Mouse (Mus musculus): ENCODE measurements around the gene Zfp507. TPM values are rescaled to one million over a fixed set of nuclear protein-coding genes. Genes with fewer than 3 reads are reported as not detected.

Gene Zfp507
- polyA plus RNA-seq, 1 experiment from 2014 or later = 21.3 TPM

DNA sequence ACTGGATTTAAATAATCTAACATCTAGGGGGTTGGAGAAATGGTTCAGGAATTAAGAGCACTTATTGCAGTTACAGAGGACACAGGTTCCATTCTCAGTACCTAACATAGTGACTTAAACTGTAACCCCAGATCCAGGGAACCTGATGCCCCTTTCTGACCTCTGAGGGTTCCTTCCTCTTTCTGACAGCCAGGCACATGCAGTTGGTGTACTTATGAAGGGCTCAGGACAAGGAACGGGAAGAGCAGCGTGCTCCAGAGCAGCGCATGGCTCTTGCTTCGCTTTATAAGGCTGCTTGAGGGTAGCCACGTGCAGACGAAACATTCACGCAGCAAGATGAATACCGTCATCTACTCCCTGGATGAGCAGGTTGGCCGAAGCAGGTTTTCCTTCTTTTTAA is 51.9 kb downstream of the Zfp507 start:
- H3K4me3 ChIP-seq (ENCODE audit: low read depth, low read length) = no peak overlapping the region
- WGBS = 94% methylated on average over 9 of the region's 9 CpGs
- no peak for ATAC-seq (replicated peaks; ENCODE audit: low FRiP score)

DNA sequence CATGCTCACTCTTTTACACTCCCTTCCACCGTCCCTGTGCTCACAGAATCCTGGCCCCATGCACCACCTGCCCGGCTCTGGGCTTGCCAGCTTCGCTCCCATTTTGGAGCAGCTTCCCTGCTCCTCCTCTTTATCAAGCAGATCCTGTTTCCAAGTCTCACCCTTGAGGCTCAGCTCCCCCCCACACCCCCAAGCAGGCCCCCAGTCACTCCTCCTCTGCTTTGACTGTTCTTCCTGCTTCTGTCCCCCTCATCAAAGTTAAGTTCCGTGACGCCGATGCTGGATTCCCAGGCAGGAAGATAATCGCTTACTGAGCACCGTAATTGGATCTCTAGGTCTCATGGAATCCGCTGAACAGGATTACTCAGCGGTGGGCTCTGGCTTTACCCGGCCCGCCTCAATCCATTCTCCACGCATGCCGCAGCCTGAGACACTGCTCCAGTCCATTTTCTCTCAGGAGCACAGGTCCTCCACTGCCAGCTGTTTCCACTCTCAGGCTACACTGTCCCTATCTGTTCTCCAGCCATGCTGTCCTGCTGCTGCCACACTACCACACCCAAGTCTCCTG is 55.3 kb downstream of the Zfp507 start:
- WGBS = 57% methylated on average over 14 of the region's 14 CpGs
- Histone ChIP-seq H3K9ac (ENCODE audit: low read length) (no peak overlapping the region), H3K4me2 (ENCODE audit: low read depth, low read length, severe bottlenecking) (no peak overlapping the region), H3K4me3 (ENCODE audit: low read depth, low read length) (no peak overlapping the region), H3K36me3 (ENCODE audit: control insufficient read depth, insufficient read depth, low read length) (peaks cover 4% of the 10 kb centered on the region), H3K27me3 (ENCODE audit: control insufficient read depth, insufficient read depth, low read length) (peaks cover 2% of the 10 kb centered on the region; the same call in 1 of the 2 replicates), H3K27ac (ENCODE audit: low read depth, low read length) (no peak overlapping the region), H3K4me1 (replicated peaks; ENCODE audit: control insufficient read depth, insufficient read depth, low read length) (no peaks in the 10 kb centered on the region; the same call in 1 of the 2 replicates), H3K9me3 (ENCODE audit: control insufficient read depth, low read length) (no peaks in the 10 kb centered on the region)
- ATAC-seq (replicated peaks; ENCODE audit: low FRiP score) = no peak
- peak; percentile 57 for DNase-seq (ENCODE audit: low spot score)

More for the DNA sequence above, 51.9 kb downstream of the Zfp507 start:
- Histone ChIP-seq H3K27me3 (ENCODE audit: control insufficient read depth, insufficient read depth, low read length) (peaks cover 2% of the 10 kb centered on the region; the same call in 1 of the 2 replicates), H3K36me3 (ENCODE audit: control insufficient read depth, insufficient read depth, low read length) (peaks cover 4% of the 10 kb centered on the region), H3K27ac (ENCODE audit: low read depth, low read length) (no peak overlapping the region), H3K4me1 (replicated peaks; ENCODE audit: control insufficient read depth, insufficient read depth, low read length) (peaks cover 8% of the 10 kb centered on the region; the same call in 1 of the 2 replicates), H3K4me2 (ENCODE audit: low read depth, low read length, severe bottlenecking) (no peak overlapping the region), H3K9ac (ENCODE audit: low read length) (no peak overlapping the region), H3K9me3 (ENCODE audit: control insufficient read depth, low read length) (no peaks in the 10 kb centered on the region)
- no peak for DNase-seq (ENCODE audit: low spot score)

DNA sequence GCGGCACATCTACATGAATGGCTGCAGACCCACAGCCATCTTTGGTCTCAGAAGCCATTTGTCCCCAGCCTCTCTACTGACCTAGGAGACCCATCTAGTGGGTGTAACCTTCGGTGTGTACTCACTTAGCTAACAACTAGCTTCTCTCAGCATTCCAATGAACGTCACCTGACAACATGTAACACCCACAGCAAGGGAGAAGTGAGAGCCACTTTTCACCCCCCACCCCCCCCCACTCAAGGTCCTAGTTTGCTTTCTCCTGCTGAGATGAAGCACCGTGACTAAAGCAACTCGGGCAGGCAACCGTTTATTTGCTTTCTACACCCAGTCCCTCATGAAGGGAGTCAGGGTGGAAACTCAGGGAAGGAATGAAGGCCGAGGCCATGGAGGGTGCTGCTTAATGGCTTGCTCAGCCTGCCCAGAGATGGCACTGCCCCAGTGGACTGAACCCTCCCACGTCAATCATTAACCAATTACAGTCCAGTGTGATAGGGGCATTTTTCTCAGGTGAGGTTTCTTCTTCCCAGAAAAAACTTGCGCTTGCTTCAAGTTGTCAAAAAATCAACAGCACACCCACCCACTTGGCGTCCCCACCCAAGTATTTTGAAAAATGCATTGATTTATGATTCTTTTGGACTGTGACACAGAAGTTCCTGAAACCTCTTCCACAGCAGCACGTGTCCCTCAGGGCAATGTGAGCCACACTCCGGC is 56.0 kb downstream of the Zfp507 start:
- H3K36me3 ChIP-seq (ENCODE audit: control insufficient read depth, insufficient read depth, low read length) = peaks cover 4% of the 10 kb centered on the region
- H3K4me2 ChIP-seq (ENCODE audit: low read depth, low read length, severe bottlenecking) = no peak overlapping the region
- H3K9me3 ChIP-seq (ENCODE audit: control insufficient read depth, low read length) = no peaks in the 10 kb centered on the region
- 90% methylated on average over 12 of the region's 12 CpGs for WGBS
- H3K27ac ChIP-seq (ENCODE audit: low read depth, low read length) = no peak overlapping the region
- H3K9ac ChIP-seq (ENCODE audit: low read length) = no peak overlapping the region
- H3K4me3 ChIP-seq (ENCODE audit: low read depth, low read length) = no peak overlapping the region
- peaks cover 2% of the 10 kb centered on the region; the same call in 1 of the 2 replicates for H3K27me3 ChIP-seq (ENCODE audit: control insufficient read depth, insufficient read depth, low read length)
- ATAC-seq (replicated peaks; ENCODE audit: low FRiP score) (no peak), DNase-seq (ENCODE audit: low spot score) (no peak)
- H3K4me1 ChIP-seq (replicated peaks; ENCODE audit: control insufficient read depth, insufficient read depth, low read length) = no peaks in the 10 kb centered on the region; the same call in 1 of the 2 replicates

DNA sequence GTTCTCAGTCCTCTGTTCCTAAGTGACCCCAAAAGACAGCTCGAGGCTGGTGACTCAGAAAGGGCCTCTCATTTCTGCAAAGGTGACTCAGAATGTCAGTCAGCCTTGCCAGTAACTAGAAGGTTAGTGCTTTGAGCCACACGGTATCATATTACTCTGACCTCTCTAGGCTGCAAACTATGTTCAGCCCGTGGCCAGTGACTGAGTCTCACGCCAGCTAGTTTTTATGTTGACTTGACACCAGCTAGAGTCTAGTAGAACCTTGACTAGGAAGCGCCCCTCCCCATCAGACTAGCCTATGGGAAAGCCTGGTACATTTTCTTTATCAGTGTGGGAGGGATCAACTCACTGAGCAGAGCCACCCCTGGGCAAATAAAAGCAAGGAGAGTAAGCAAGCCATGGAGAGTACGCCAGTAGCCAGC is 57.5 kb downstream of the Zfp507 start:
- no peak overlapping the region for H3K4me3 ChIP-seq (ENCODE audit: low read depth, low read length)
- no peak overlapping the region for H3K9ac ChIP-seq (ENCODE audit: low read length)
- no peaks in the 10 kb centered on the region for H3K9me3 ChIP-seq (ENCODE audit: control insufficient read depth, low read length)
- no peak for ATAC-seq (replicated peaks; ENCODE audit: low FRiP score)
- no peak overlapping the region for H3K4me2 ChIP-seq (ENCODE audit: low read depth, low read length, severe bottlenecking)
- 90% methylated on average over 6 of the region's 6 CpGs for WGBS
- H3K27me3 ChIP-seq (ENCODE audit: control insufficient read depth, insufficient read depth, low read length) = peaks cover 2% of the 10 kb centered on the region; the same call in 1 of the 2 replicates
- no peak for DNase-seq (ENCODE audit: low spot score)
- no peak overlapping the region for H3K27ac ChIP-seq (ENCODE audit: low read depth, low read length)
- H3K4me1 ChIP-seq (replicated peaks; ENCODE audit: control insufficient read depth, insufficient read depth, low read length) = no peaks in the 10 kb centered on the region
- H3K36me3 ChIP-seq (ENCODE audit: control insufficient read depth, insufficient read depth, low read length) = peaks cover 4% of the 10 kb centered on the region

DNA sequence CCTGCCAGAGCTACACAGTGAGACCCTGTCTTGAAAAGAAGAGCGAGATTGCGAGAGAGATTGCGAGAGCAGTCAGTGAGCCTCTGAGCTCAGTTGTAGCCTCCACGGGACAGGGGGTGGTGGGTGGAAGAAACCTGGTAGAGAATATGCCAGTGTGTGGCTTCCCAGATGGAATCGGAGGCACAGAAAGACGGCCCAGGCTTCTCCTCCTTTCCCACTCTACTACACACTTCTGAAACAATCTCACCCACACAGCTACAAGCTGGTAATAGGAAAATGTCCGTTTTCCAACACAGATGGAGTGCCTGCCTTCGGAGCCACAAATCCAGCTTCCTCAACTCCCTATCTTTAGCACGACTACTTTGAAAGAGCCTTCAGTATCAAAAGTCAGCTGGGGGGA is 58.0 kb downstream of the Zfp507 start:
- peaks cover 2% of the 10 kb centered on the region; the same call in 1 of the 2 replicates for H3K27me3 ChIP-seq (ENCODE audit: control insufficient read depth, insufficient read depth, low read length)
- no peaks in the 10 kb centered on the region for H3K4me1 ChIP-seq (replicated peaks; ENCODE audit: control insufficient read depth, insufficient read depth, low read length)
- H3K9me3 ChIP-seq (ENCODE audit: control insufficient read depth, low read length) = no peaks in the 10 kb centered on the region
- no peak for DNase-seq (ENCODE audit: low spot score)
- no peak for ATAC-seq (replicated peaks; ENCODE audit: low FRiP score)
- 89% methylated on average over 9 of the region's 9 CpGs for WGBS
- H3K4me3 ChIP-seq (ENCODE audit: low read depth, low read length) = no peak overlapping the region
- H3K4me2 ChIP-seq (ENCODE audit: low read depth, low read length, severe bottlenecking) = no peak overlapping the region
- peaks cover 4% of the 10 kb centered on the region for H3K36me3 ChIP-seq (ENCODE audit: control insufficient read depth, insufficient read depth, low read length)
- H3K27ac ChIP-seq (ENCODE audit: low read depth, low read length) = no peak overlapping the region
- no peak overlapping the region for H3K9ac ChIP-seq (ENCODE audit: low read length)

DNA sequence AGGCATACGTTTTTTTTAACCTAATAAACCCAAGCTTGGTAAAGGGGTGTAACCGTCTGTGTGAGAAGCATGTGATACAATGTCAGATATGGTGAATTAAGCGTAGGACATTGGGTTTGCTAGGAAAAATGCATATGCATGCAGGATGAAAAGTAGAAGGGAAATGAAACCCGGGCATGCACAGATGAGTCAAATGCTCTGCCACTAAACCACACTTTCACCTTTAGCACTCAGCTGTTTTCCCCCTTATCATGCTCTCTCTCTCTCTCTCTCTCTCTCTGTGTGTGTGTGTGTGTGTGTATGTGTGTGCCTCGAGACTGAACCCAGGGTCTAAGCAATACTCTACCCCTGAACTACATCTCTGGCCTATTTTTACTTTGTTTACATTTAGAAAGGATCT is 60.5 kb downstream of the Zfp507 start:
- Histone ChIP-seq H3K9me3 (ENCODE audit: control insufficient read depth, low read length) (no peaks in the 10 kb centered on the region), H3K4me2 (ENCODE audit: low read depth, low read length, severe bottlenecking) (no peak overlapping the region), H3K27me3 (ENCODE audit: control insufficient read depth, insufficient read depth, low read length) (no peaks in the 10 kb centered on the region), H3K4me3 (ENCODE audit: low read depth, low read length) (no peak overlapping the region), H3K4me1 (replicated peaks; ENCODE audit: control insufficient read depth, insufficient read depth, low read length) (no peaks in the 10 kb centered on the region), H3K9ac (ENCODE audit: low read length) (no peak overlapping the region), H3K36me3 (ENCODE audit: control insufficient read depth, insufficient read depth, low read length) (no peaks in the 10 kb centered on the region; the same call in 1 of the 2 replicates), H3K27ac (ENCODE audit: low read depth, low read length) (no peak overlapping the region)
- WGBS = 88% methylated on average over 5 of the region's 5 CpGs
- no peak for DNase-seq (ENCODE audit: low spot score)
- no peak for ATAC-seq (replicated peaks; ENCODE audit: low FRiP score)

DNA sequence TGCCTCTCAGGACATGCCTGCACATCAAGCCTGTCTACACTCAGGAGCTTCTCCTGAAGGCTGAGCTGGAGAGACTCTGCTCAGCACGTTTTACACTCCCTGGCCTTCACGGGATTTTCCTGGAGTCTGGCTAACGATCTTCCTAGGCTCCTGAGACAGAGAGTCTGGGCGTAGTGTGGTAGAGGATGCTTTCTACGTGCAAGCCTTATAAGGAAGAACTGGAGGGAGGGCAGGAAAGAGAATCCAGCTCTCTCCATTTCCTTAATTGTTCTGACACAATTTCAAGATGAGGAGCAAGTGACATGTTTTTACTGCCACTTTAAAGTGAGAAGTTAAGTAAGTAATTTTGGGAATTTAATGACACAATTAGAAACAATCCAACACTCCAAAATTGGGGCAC is 60.9 kb downstream of the Zfp507 start:
- ATAC-seq (replicated peaks; ENCODE audit: low FRiP score) = no peak
- Histone ChIP-seq H3K4me3 (ENCODE audit: low read depth, low read length) (no peak overlapping the region), H3K36me3 (ENCODE audit: control insufficient read depth, insufficient read depth, low read length) (no peaks in the 10 kb centered on the region; the same call in 1 of the 2 replicates), H3K9ac (ENCODE audit: low read length) (no peak overlapping the region), H3K27ac (ENCODE audit: low read depth, low read length) (no peak overlapping the region), H3K4me1 (replicated peaks; ENCODE audit: control insufficient read depth, insufficient read depth, low read length) (no peaks in the 10 kb centered on the region), H3K4me2 (ENCODE audit: low read depth, low read length, severe bottlenecking) (no peak overlapping the region), H3K27me3 (ENCODE audit: control insufficient read depth, insufficient read depth, low read length) (no peaks in the 10 kb centered on the region), H3K9me3 (ENCODE audit: control insufficient read depth, low read length) (no peaks in the 10 kb centered on the region)
- 79% methylated on average over 5 of the region's 5 CpGs for WGBS
- no peak for DNase-seq (ENCODE audit: low spot score)

DNA sequence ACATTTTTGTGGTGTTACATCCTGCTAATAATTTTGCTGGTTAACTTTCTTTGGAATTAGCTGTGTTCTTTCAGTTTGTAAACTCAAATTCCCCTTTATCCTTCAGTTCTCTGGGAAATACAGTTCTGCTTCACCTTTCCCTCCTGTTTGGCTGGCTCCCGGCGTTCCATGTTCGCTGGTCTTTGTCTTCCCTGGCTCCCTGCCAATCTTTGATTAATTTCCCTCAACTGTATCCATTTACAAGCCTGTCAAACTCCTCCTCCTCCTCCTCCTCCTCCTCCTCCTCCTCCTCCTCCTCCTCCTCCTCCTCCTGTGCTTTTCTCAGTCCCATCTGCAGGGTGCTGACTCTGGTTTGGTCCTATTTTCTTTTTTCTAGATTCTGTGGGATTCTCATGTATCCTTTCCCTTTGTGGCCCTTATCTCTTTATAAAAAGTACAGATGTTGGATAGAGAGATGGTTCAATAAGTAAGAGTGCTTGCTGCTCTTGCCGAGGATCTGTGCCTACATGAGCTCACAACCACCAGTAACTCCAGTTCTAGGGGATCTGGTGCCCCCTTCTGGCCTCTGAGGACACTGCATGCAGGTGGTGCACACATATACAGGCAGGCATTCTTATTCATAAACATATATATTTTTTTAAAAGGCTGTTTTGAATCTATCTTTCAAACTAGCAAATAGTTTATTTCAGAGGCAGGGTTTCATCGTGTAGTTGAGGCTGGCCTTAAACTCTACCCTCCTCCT is 62.1 kb downstream of the Zfp507 start:
- no peak overlapping the region for H3K27ac ChIP-seq (ENCODE audit: low read depth, low read length)
- no peaks in the 10 kb centered on the region for H3K4me1 ChIP-seq (replicated peaks; ENCODE audit: control insufficient read depth, insufficient read depth, low read length)
- H3K9ac ChIP-seq (ENCODE audit: low read length) = no peak overlapping the region
- H3K4me3 ChIP-seq (ENCODE audit: low read depth, low read length) = no peak overlapping the region
- H3K27me3 ChIP-seq (ENCODE audit: control insufficient read depth, insufficient read depth, low read length) = no peaks in the 10 kb centered on the region
- peak; percentile 78 for DNase-seq (ENCODE audit: low spot score)
- H3K36me3 ChIP-seq (ENCODE audit: control insufficient read depth, insufficient read depth, low read length) = no peaks in the 10 kb centered on the region; the same call in 1 of the 2 replicates
- H3K4me2 ChIP-seq (ENCODE audit: low read depth, low read length, severe bottlenecking) = no peak overlapping the region
- no peak for ATAC-seq (replicated peaks; ENCODE audit: low FRiP score)
- H3K9me3 ChIP-seq (ENCODE audit: control insufficient read depth, low read length) = no peaks in the 10 kb centered on the region
- 83% methylated on average over 5 of the region's 5 CpGs for WGBS

Measured in forebrain, embryonic 11.5 days (tissue).